Mouse (Mus musculus) hindbrain, postnatal 0 days (tissue): ENCODE measurements around the gene H2-M10.6. TPM values are rescaled to one million over a fixed set of nuclear protein-coding genes. Genes with fewer than 3 reads are reported as not detected.

ENCODE experiments used
- ATAC-seq: fragments of 200-750 bp; cut with Nextera tagmentation; 2 replicates; pipeline ENCODE4 v1.8.0; 2017; ENCODE audit warnings: mild to moderate bottlenecking, moderate TSS enrichment, moderate library complexity
- DNase-seq: peaks from one replicate; pipeline ENCODE4 v3.0.0-alpha.2; 2015; ENCODE audit warnings: low spot score
- H3K27ac ChIP-seq: fragments of 300-500 bp; sonication (generic); 2 replicates; pipeline ENCODE4 v1.5.1; 2014; ENCODE audit warnings: mild to moderate bottlenecking
- H3K27me3 ChIP-seq: fragments of 300-500 bp; sonication (generic); 2 replicates; pipeline ENCODE4 v1.6.1; 2014; ENCODE audit warnings: low read length, mixed read lengths; ENCODE audit not compliant: insufficient read depth
- H3K36me3 ChIP-seq: fragments of 300-500 bp; sonication (generic); 2 replicates; pipeline ENCODE4 v1.6.1; 2014; ENCODE audit warnings: low read length, mixed read lengths; ENCODE audit not compliant: insufficient read depth
- H3K4me1 ChIP-seq: fragments of 300-500 bp; sonication (generic); 2 replicates; pipeline ENCODE4 v1.6.1; 2014; ENCODE audit warnings: antibody characterized with exemption, low read length, mixed read lengths; ENCODE audit not compliant: insufficient read depth
- H3K4me2 ChIP-seq: fragments of 300-500 bp; sonication (generic); 2 replicates; pipeline ENCODE4 v1.6.1; 2014; ENCODE audit warnings: low read depth, mild to moderate bottlenecking, low read length, moderate library complexity, mixed read lengths
- H3K4me3 ChIP-seq: fragments of 300-500 bp; sonication (generic); 2 replicates; pipeline ENCODE4 v1.5.1; 2014; ENCODE audit warnings: low read length
- H3K9ac ChIP-seq: fragments of 300-500 bp; sonication (generic); replicated peaks from 2 replicates; pipeline ENCODE4 v1.6.1; 2014; ENCODE audit warnings: mild to moderate bottlenecking, low read length, moderate library complexity, mixed read lengths
- H3K9me3 ChIP-seq: fragments of 300-500 bp; sonication (generic); 2 replicates; pipeline ENCODE4 v1.6.1; 2016; ENCODE audit warnings: low read length, mixed read lengths
- CTCF ChIP-seq: IDR thresholded peaks from 2 replicates; pipeline ENCODE4 v1.5.1; 2016; ENCODE audit warnings: antibody characterized with exemption, control low read depth, low read depth
- WGBS: fragments of 180-500 bp; shearing (Covaris S2); extraction: QIAGEN DNeasy Blood & Tissue Kit; methylation state at CpG from one replicate; pipeline ENCODE4 v1.1.7; 2014; 5-methylcytosine and 5-hydroxymethylcytosine counted together
- polyA plus RNA-seq: library from polyadenylated mRNA; unstranded; fragments of >200 nt; fragmentation: Nextera tagmentation; extraction: Ambion mirVana; gene quantifications from 2 replicates; pipeline ENCODE4 v1.2.1, GENCODE M21; 2015
- total RNA-seq: library from RNA; depleted of rRNA; stranded (reverse); fragments of >200 nt; gene quantifications from 2 replicates; pipeline ENCODE4 v1.2.3, GENCODE M21; 2014; rRNA removed

Gene H2-M10.6
- total and polyA plus RNA-seq, 2 experiments from 2014 or later: not detected

DNA sequence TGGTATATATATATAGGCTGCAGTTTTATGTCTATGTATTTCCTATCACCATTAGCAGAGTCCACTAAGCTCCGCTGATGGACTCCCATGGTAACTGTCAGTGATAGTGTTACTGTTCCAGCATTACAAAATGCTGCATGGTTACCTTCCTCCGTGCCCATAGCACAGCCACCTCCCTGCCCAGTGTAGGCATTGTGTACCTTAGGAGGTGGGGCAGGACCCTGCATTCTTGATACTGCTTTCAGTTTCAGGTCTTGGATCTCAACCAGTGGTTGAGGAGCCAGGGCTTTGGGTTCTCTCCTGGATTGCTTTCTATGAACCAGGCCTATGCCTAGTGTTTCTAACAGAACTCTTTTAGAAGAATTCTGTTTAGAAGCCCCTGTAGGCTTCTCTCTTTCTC is 38.0 kb downstream of the H2-M10.6 start:
- ATAC-seq (no peak), DNase-seq (no peak)
- H3K9ac ChIP-seq: no peak overlapping the region
- no peaks in the 10 kb centered on the region for H3K4me1 ChIP-seq
- no peaks in the 10 kb centered on the region for H3K27me3 ChIP-seq
- TF ChIP-seq CTCF: no peak
- 84% methylated on average over 2 of the region's 2 CpGs for WGBS
- no peak overlapping the region for H3K27ac ChIP-seq
- H3K9me3 ChIP-seq: no peaks in the 10 kb centered on the region
- H3K4me3 ChIP-seq: no peak overlapping the region
- H3K36me3 ChIP-seq: peaks cover 38% of the 10 kb centered on the region
- no peak overlapping the region for H3K4me2 ChIP-seq

DNA sequence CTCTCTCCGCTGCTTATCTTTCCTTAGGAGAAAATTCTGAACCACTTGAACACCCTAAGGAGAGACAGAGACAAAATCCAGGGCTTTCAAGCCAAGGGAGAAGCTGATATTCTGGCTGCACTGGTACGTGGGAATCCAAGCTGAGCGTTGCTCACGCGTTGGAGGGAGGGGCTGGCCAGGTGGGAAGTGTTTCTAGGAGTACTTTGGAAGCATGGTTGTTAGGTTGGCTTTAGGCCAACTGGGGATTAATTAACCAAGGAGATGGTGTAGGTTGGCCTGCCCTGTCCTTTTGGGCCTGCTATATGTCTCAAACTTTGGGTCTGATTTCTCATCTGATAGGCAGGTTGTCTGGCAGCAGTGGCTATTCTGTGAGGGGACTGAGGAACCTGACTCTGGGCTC is 39.2 kb downstream of the H2-M10.6 start:
- Histone ChIP-seq H3K27me3 (no peaks in the 10 kb centered on the region), H3K27ac (no peak overlapping the region), H3K4me2 (no peak overlapping the region), H3K4me3 (no peak overlapping the region), H3K9me3 (no peaks in the 10 kb centered on the region), H3K9ac (no peak overlapping the region), H3K36me3 (peaks cover 47% of the 10 kb centered on the region), H3K4me1 (no peaks in the 10 kb centered on the region)
- ATAC-seq (no peak), DNase-seq (no peak)
- TF ChIP-seq CTCF: no peak
- 92% methylated on average over 5 of the region's 5 CpGs for WGBS

DNA sequence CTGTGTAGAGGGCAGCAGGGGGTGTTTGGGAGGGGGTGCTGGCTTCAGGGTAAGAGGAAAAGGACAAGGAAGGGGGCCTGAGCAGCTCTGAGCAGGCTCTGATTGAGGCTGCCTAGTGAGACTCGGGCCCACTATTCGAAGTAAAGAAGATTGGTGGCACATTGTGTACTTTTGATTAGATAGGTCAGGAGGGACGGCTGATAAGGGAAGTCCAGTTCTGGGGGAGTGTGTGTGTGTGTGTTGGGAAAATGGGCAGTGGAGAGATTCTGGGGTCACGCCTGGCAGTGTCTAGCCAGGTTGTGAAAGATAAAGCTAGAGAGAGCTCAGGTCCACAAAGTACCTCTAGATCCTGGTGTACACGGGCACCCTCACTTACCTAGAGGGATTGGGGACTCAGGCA is 39.7 kb downstream of the H2-M10.6 start:
- H3K36me3 ChIP-seq: peaks cover 51% of the 10 kb centered on the region
- H3K4me2 ChIP-seq: no peak overlapping the region
- no peak overlapping the region for H3K9ac ChIP-seq
- DNase-seq: no peak
- H3K4me3 ChIP-seq: no peak overlapping the region
- ATAC-seq: no peak
- H3K9me3 ChIP-seq: no peaks in the 10 kb centered on the region
- H3K4me1 ChIP-seq: no peaks in the 10 kb centered on the region
- H3K27ac ChIP-seq: no peak overlapping the region
- H3K27me3 ChIP-seq: no peaks in the 10 kb centered on the region
- WGBS: 92% methylated on average over 5 of the region's 5 CpGs
- TF ChIP-seq CTCF: no peak

DNA sequence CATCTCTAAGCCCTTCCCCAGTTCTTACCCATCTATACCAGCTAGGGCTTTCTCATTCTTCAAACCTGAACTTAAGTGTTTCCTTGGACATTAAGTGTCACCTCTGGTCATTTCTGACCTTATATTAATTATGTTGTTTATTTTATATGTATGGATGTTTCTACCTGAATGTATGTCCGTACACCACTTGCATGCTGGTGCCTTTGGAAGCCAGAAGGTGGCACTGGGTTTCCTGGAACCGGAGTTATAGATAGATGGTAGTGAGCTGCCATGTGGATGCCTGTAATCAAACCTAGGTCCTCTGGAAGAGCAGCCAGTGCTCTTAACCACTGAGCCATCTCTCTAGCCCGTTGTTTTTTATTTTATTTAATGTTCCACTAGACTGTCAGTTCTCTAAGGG is 43.5 kb downstream of the H2-M10.6 start:
- Histone ChIP-seq H3K9ac (no peak overlapping the region), H3K36me3 (peaks cover 84% of the 10 kb centered on the region), H3K4me1 (no peaks in the 10 kb centered on the region), H3K27me3 (no peaks in the 10 kb centered on the region), H3K4me2 (no peak overlapping the region), H3K4me3 (no peak overlapping the region), H3K27ac (no peak overlapping the region), H3K9me3 (no peaks in the 10 kb centered on the region)
- TF ChIP-seq CTCF: no peak; the same call in 1 of the 2 replicates
- ATAC-seq (no peak), DNase-seq (no peak)
- WGBS: 89% methylated on average over 3 of the region's 3 CpGs

DNA sequence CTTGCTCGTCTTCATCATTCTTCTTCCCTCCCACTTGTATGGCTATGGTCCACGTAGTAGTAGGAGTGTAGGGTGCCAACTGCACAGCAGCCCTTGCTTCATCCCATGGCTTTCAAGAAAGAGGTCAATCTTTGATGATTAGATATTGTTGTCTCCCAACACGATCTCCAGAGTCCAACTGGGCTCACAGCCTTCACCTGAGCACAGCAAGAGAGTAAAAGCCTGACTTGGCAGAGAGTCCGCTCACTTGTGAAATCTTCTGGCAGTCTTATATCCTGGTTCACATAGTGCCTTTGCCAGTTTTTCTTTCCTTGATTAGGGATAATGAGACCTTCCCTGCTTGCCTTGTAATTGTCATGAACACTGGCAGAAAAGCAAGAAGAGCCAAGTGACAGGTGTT is 44.3 kb downstream of the H2-M10.6 start:
- no peaks in the 10 kb centered on the region for H3K27me3 ChIP-seq
- no peak overlapping the region for H3K4me2 ChIP-seq
- H3K36me3 ChIP-seq: peaks cover 77% of the 10 kb centered on the region
- ATAC-seq: no peak
- H3K9me3 ChIP-seq: no peaks in the 10 kb centered on the region
- no peak overlapping the region for H3K4me3 ChIP-seq
- H3K27ac ChIP-seq: no peak overlapping the region
- no peak for TF ChIP-seq CTCF
- no peak for DNase-seq
- 91% methylated on average over 4 of the region's 4 CpGs for WGBS
- no peaks in the 10 kb centered on the region for H3K4me1 ChIP-seq
- H3K9ac ChIP-seq: no peak overlapping the region

DNA sequence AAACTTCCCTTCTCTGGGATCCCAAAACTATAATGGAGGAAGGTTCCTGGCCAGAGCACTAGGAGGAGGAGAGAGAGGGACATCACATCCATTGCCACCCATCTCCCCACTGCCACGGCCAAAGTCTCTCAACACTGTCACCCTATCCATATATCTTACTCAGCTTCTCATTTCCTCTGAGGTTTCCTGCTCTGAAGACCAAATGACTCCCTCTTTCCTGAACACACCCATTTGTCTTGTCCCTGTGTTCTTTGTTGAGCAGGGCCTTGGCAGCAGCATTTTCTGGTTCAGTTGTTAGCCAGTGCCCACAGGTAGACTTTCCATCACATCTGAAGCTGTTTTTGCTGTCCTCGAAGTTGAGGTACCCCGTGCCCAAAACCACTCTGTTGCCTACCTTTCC is 46.2 kb downstream of the H2-M10.6 start:
- H3K9ac ChIP-seq: no peak overlapping the region
- no peak overlapping the region for H3K27ac ChIP-seq
- WGBS: 97% methylated on average over 3 of the region's 3 CpGs
- no peak overlapping the region for H3K4me2 ChIP-seq
- no peaks in the 10 kb centered on the region for H3K9me3 ChIP-seq
- TF ChIP-seq CTCF: no peak
- DNase-seq: no peak
- no peaks in the 10 kb centered on the region for H3K27me3 ChIP-seq
- H3K4me1 ChIP-seq: no peaks in the 10 kb centered on the region
- peaks cover 61% of the 10 kb centered on the region for H3K36me3 ChIP-seq
- ATAC-seq: no peak
- no peak overlapping the region for H3K4me3 ChIP-seq

DNA sequence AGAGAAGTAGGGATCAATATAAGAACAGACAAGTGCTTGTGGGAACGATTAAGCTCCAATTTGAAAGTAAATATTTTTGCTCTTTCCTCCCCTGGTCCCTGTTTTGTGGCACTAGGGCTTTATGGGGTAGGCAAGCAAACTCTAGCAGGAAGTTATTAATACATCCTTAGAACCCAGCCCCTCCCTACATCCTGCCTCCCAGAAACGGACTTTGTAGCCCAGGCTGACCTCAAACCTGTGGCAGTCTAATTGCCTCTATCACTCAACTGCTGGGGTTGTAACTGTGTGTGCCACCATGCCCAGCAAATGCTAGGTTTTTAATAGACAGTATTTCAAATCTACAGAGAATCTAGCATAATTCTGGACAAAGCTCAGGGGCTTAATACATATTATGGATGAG is 49.7 kb downstream of the H2-M10.6 start:
- no peak for TF ChIP-seq CTCF
- peaks cover 32% of the 10 kb centered on the region for H3K36me3 ChIP-seq
- H3K4me3 ChIP-seq: no peak overlapping the region
- WGBS: 59% methylated on average over 2 of the region's 2 CpGs
- no peak overlapping the region for H3K27ac ChIP-seq
- H3K9ac ChIP-seq: no peak overlapping the region
- H3K27me3 ChIP-seq: no peaks in the 10 kb centered on the region
- ATAC-seq (no peak), DNase-seq (no peak)
- H3K9me3 ChIP-seq: no peaks in the 10 kb centered on the region
- no peak overlapping the region for H3K4me2 ChIP-seq
- peaks cover 2% of the 10 kb centered on the region; the same call in 1 of the 2 replicates for H3K4me1 ChIP-seq

Other genes starting within 250 kb of the H2-M10.6 start
- gene H2-M9, start 169.5 kb upstream of the H2-M10.6 start, total RNA-seq: not detected in 2 replicates
- not detected in 2 replicates for gene H2-M9, start 169.5 kb upstream of the H2-M10.6 start, polyA plus RNA-seq
- not detected in 2 replicates for gene H2-M1, start 140.0 kb upstream of the H2-M10.6 start, total RNA-seq
- not detected in 2 replicates for gene H2-M1, start 140.0 kb upstream of the H2-M10.6 start, polyA plus RNA-seq
- not detected in 2 replicates for gene H2-M10.5, start 39.3 kb upstream of the H2-M10.6 start, total RNA-seq
- not detected in 2 replicates for gene H2-M10.5, start 39.3 kb upstream of the H2-M10.6 start, polyA plus RNA-seq
- gene Trim26, start 25.0 kb downstream of the H2-M10.6 start, total RNA-seq: 21.6 and 27.9 TPM in 2 replicates
- 46.7 and 50.6 TPM in 2 replicates for gene Trim26, start 25.0 kb downstream of the H2-M10.6 start, polyA plus RNA-seq
- gene Trim15, start 55.0 kb downstream of the H2-M10.6 start, total RNA-seq: 0.47 TPM in 1 of 2 replicates, not detected in the other
- 0.40 and 0.66 TPM in 2 replicates for gene Trim15, start 55.0 kb downstream of the H2-M10.6 start, polyA plus RNA-seq
- gene Trim10, start 57.4 kb downstream of the H2-M10.6 start, total RNA-seq: 0.11 TPM in 1 of 2 replicates, not detected in the other
- 0.19 and 0.23 TPM in 2 replicates for gene Trim10, start 57.4 kb downstream of the H2-M10.6 start, polyA plus RNA-seq
- gene Trim40, start 78.0 kb downstream of the H2-M10.6 start, total RNA-seq: not detected in 2 replicates
- gene Trim40, start 78.0 kb downstream of the H2-M10.6 start, polyA plus RNA-seq: 0.13 TPM in 1 of 2 replicates, not detected in the other
- gene Trim31, start 85.9 kb downstream of the H2-M10.6 start, total RNA-seq: not detected in 2 replicates
- not detected in 2 replicates for gene Trim31, start 85.9 kb downstream of the H2-M10.6 start, polyA plus RNA-seq
- gene Rnf39, start 130.7 kb downstream of the H2-M10.6 start, total RNA-seq: 4.2 and 6.1 TPM in 2 replicates
- 2.5 and 3.6 TPM in 2 replicates for gene Rnf39, start 130.7 kb downstream of the H2-M10.6 start, polyA plus RNA-seq
- gene Ppp1r11, start 139.6 kb downstream of the H2-M10.6 start, total RNA-seq: 28.4 and 28.5 TPM in 2 replicates
- 143 and 145 TPM in 2 replicates for gene Ppp1r11, start 139.6 kb downstream of the H2-M10.6 start, polyA plus RNA-seq
- gene Znrd1, start 146.4 kb downstream of the H2-M10.6 start, total RNA-seq: 45.0 and 52.7 TPM in 2 replicates
- 49.3 and 51.2 TPM in 2 replicates for gene Znrd1, start 146.4 kb downstream of the H2-M10.6 start, polyA plus RNA-seq
- 1.3 and 3.2 TPM in 2 replicates for gene Znrd1as, start 146.4 kb downstream of the H2-M10.6 start, total RNA-seq
- 3.4 and 4.0 TPM in 2 replicates for gene Znrd1as, start 146.4 kb downstream of the H2-M10.6 start, polyA plus RNA-seq
- not detected in 2 replicates for gene 2410137M14Rik, start 169.1 kb downstream of the H2-M10.6 start, total RNA-seq
- gene 2410137M14Rik, start 169.1 kb downstream of the H2-M10.6 start, polyA plus RNA-seq: 0.23 and 0.26 TPM in 2 replicates
- gene H2-M5, start 177.4 kb downstream of the H2-M10.6 start, total RNA-seq: 0.97 and 2.5 TPM in 2 replicates
- gene H2-M5, start 177.4 kb downstream of the H2-M10.6 start, polyA plus RNA-seq: 1.1 and 1.9 TPM in 2 replicates
- 118 and 137 TPM in 2 replicates for gene Zfp57, start 189.0 kb downstream of the H2-M10.6 start, total RNA-seq
- gene Zfp57, start 189.0 kb downstream of the H2-M10.6 start, polyA plus RNA-seq: 118 and 129 TPM in 2 replicates
- 0.52 TPM in 1 of 2 replicates, not detected in the other for gene Mog, start 211.2 kb downstream of the H2-M10.6 start, total RNA-seq
- 1.5 and 1.7 TPM in 2 replicates for gene Mog, start 211.2 kb downstream of the H2-M10.6 start, polyA plus RNA-seq
- 519 and 527 TPM in 2 replicates for gene Gabbr1, start 233.8 kb downstream of the H2-M10.6 start, total RNA-seq
- gene Gabbr1, start 233.8 kb downstream of the H2-M10.6 start, polyA plus RNA-seq: 93.4 and 98.3 TPM in 2 replicates